ENCODE assay signal across 8 mouse cellular contexts in the genomic region with DNA sequence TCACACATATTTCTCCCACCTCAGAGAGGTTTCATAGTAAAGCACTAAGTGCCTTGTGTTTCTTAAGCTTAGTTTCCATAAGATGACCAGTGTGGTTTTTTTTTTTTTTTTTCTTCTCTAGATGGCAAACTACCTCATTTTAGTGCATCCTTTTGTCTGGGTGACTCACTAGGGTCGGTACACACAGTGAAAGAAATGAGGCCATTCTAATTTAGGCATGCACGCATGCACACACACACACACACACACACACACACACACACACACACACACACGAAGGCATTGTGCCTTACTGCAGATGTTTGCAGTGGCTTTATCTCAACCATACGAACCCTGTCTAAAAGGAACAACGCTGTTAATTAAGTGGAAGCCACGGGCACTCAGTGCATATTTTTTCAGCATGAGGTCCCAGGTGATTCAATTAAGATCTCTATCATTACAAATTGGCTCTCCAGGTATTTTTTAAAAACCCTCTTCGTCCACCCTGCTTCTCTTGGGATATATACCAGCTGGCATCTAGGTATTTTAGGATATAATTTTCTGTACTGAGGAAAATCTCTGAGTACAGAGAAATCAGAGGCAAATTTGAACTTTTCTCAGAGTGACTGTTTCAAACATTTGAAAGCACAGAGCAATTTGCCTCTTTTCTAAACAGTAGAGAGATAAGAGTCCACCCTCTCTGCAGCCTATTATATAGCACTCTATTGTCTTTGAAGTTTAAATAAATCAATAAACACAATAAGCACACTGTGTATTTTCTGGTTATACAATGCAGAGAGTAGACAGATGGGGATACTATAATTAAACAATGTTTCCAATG. TPM values are rescaled to one million over a fixed set of nuclear protein-coding genes. Genes with fewer than 3 reads are reported as not detected.
A peak's percentile ranks its signal among the peaks of the same experiment; 100 is the strongest.
DNase-seq lines count a peak whose midpoint lies in the region; ATAC-seq and TF ChIP-seq lines count a peak whose summit lies in the region.

No protein-coding gene starts in this region.

- intact Hi-C loops in gastrocnemius, adult 2 months (cut with DNase I): no loop called here

- peaks cover 23% of the 10 kb centered on the region for H3K4me1 ChIP-seq in embryonic facial prominence, embryonic 14.5 days (ENCODE audit: control insufficient read depth, insufficient read depth, low read length)
- H3K4me1 ChIP-seq in limb, embryonic 15.5 days: peaks cover 8% of the 10 kb centered on the region

- no peak overlapping the region; the same call in 1 of the 2 replicates for H3K27ac ChIP-seq in gastrocnemius, adult 2 months
- H3K27ac ChIP-seq in embryonic facial prominence, embryonic 14.5 days (replicated peaks; ENCODE audit: low read depth, low read length): no peak overlapping the region
- H3K27ac ChIP-seq in limb, embryonic 15.5 days: no peak overlapping the region

- H3K36me3 ChIP-seq in embryonic facial prominence, embryonic 14.5 days (ENCODE audit: control insufficient read depth, insufficient read depth, low read length): no peaks in the 10 kb centered on the region
- H3K36me3 ChIP-seq in limb, embryonic 15.5 days: no peaks in the 10 kb centered on the region

- 36% methylated on average over 7 of the region's 7 CpGs for WGBS in embryonic facial prominence, embryonic 14.5 days
- 29% methylated on average over 7 of the region's 7 CpGs for WGBS in limb, embryonic 15.5 days

- ATAC-seq in embryonic facial prominence, embryonic 14.5 days (ENCODE audit: low read depth): peak; percentile 33; the same call in 1 of the 2 replicates
- no peak for ATAC-seq in limb, embryonic 15.5 days (ENCODE audit: insufficient number of reproducible peaks, low FRiP score, low TSS enrichment, low read depth)

- no peaks in the 10 kb centered on the region for H3K27me3 ChIP-seq in embryonic facial prominence, embryonic 14.5 days (replicated peaks; ENCODE audit: control insufficient read depth, insufficient read depth, low read length)
- no peaks in the 10 kb centered on the region for H3K27me3 ChIP-seq in limb, embryonic 15.5 days

- no peak overlapping the region for H3K9ac ChIP-seq in embryonic facial prominence, embryonic 14.5 days (ENCODE audit: low read depth, low read length)
- no peak overlapping the region for H3K9ac ChIP-seq in limb, embryonic 15.5 days

- no peak for TF ChIP-seq CTCF in gastrocnemius, adult 2 months (IDR thresholded peaks at IDR 0.05)

- no peaks in the 10 kb centered on the region for H3K9me3 ChIP-seq in embryonic facial prominence, embryonic 14.5 days (ENCODE audit: control insufficient read depth, low read length)
- no peaks in the 10 kb centered on the region for H3K9me3 ChIP-seq in limb, embryonic 15.5 days

- peak overlapping the region; percentile 19 for H3K4me3 ChIP-seq in gastrocnemius, adult 2 months
- no peak overlapping the region for H3K4me3 ChIP-seq in embryonic facial prominence, embryonic 14.5 days (ENCODE audit: low read depth, low read length)
- no peak overlapping the region for H3K4me3 ChIP-seq in limb, embryonic 15.5 days

- DNase-seq in gastrocnemius, adult 2 months: no peak
- no peak for DNase-seq in gastrocnemius, postnatal 10 days
- peak; percentile 72 for DNase-seq in 416B (ENCODE audit: low read depth)
- peak; percentile 42 for DNase-seq in embryonic facial prominence, embryonic 14.5 days (ENCODE audit: low spot score)
- no peak for DNase-seq in urinary bladder, postnatal 4 days (ENCODE audit: low spot score in 2 of 2)
- no peak for DNase-seq in heart, adult 8-10 months (ENCODE audit: low spot score)
- DNase-seq in spleen, postnatal 14 days (ENCODE audit: low spot score in 2 of 2): no peak

- H3K4me2 ChIP-seq in embryonic facial prominence, embryonic 14.5 days (ENCODE audit: low read depth, low read length): peak overlapping the region; percentile 41; the same call in 1 of the 2 replicates
- 0 out of 2 replicates have a peak overlapping the region, but pooled peaks have one; percentile 23 for H3K4me2 ChIP-seq in limb, embryonic 15.5 days

RNA-seq across cellular contexts. Expression of gene Dhx40, which starts 44.4 kb away (rescaled TPM):
- 10 to 100 TPM in 1 of 2 experiments, 1 to 10 TPM in 1; 9.8 to 11.1 TPM for total RNA-seq in gastrocnemius, adult 2 months (2021)
- total RNA-seq in gastrocnemius, postnatal 10 days (2021): 10 to 100 TPM; 12.9 to 14.2 TPM
- 19.9 and 21.8 TPM in 2 replicates for polyA plus RNA-seq in embryonic facial prominence, embryonic 14.5 days (2014; fragmentation: Nextera tagmentation; extraction: Ambion mirVana)
- 19.9 and 21.4 TPM in 2 replicates for polyA plus RNA-seq in limb, embryonic 15.5 days (2015; fragmentation: Nextera tagmentation; extraction: Ambion mirVana)
- 10 to 100 TPM; 16.0 to 20.9 (median 17.3) TPM for total RNA-seq in heart, adult 8-10 months (2022)

Comparison
In these comparisons a context has a peak if more than half of its experiments do, and no peak if none do; other contexts are left out.
1. DNase-seq: peak in 416B (single experiment) and embryonic facial prominence, embryonic 14.5 days (single experiment); none in gastrocnemius, adult 2 months (single experiment), gastrocnemius, postnatal 10 days (single experiment), urinary bladder, postnatal 4 days (0 of 2), heart, adult 8-10 months (single experiment) and spleen, postnatal 14 days (0 of 2).